Mouse (Mus musculus) intestine, embryonic 15.5 days (tissue): ENCODE results near the gene BC029722. TPM values are rescaled to one million over a fixed set of nuclear protein-coding genes. Genes with fewer than 3 reads are reported as not detected.

Experiments used
- ATAC-seq: fragments of 200-750 bp; cut with Nextera tagmentation; 2 replicates; pipeline ENCODE4 v1.8.0; 2017; ENCODE audit warnings: moderate TSS enrichment, moderate library complexity
- H3K27ac ChIP-seq: fragments of 300-500 bp; sonication (generic); 2 replicates; pipeline ENCODE4 v1.5.1; 2015; ENCODE audit warnings: mild to moderate bottlenecking, inconsistent platforms
- H3K27me3 ChIP-seq: fragments of 300-500 bp; sonication (generic); replicated peaks from 2 replicates; pipeline ENCODE4 v1.6.1; 2015; ENCODE audit warnings: inconsistent platforms
- H3K36me3 ChIP-seq: fragments of 300-500 bp; sonication (generic); 2 replicates; pipeline ENCODE4 v1.6.1; 2015; ENCODE audit warnings: inconsistent platforms
- H3K4me1 ChIP-seq: fragments of 300-500 bp; sonication (generic); replicated peaks from 2 replicates; pipeline ENCODE4 v1.6.1; 2015; ENCODE audit warnings: inconsistent platforms
- H3K4me2 ChIP-seq: fragments of 300-500 bp; sonication (generic); replicated peaks from 2 replicates; pipeline ENCODE4 v1.6.1; 2015; ENCODE audit warnings: mild to moderate bottlenecking, inconsistent platforms
- H3K4me3 ChIP-seq: fragments of 300-500 bp; sonication (generic); replicated peaks from 2 replicates; pipeline ENCODE4 v1.5.1; 2015; ENCODE audit warnings: inconsistent platforms
- H3K9ac ChIP-seq: fragments of 300-500 bp; sonication (generic); 2 replicates; pipeline ENCODE4 v1.6.1; 2015; ENCODE audit warnings: inconsistent platforms
- H3K9me3 ChIP-seq: fragments of 300-500 bp; sonication (generic); 2 replicates; pipeline ENCODE4 v1.6.1; 2016; ENCODE audit warnings: inconsistent platforms
- WGBS: fragments of 180-500 bp; shearing (Covaris S2); methylation state at CpG from one replicate; pipeline ENCODE4 v1.1.7; 2015; 5-methylcytosine and 5-hydroxymethylcytosine counted together
- polyA plus RNA-seq: library from polyadenylated mRNA; unstranded; fragments of >200 nt; fragmentation: Nextera tagmentation; extraction: Ambion mirVana; gene quantifications from 2 replicates; pipeline ENCODE4 v1.2.1, GENCODE M21; 2015

BC029722 gene
- polyA plus RNA-seq, 1 experiment from 2014 or later = 22.0 TPM

GRCm38 (mm10) chr2:155798613-155799012 is 20.6 kb downstream of the BC029722 start:
- H3K4me1 ChIP-seq = no peaks in the 10 kb centered on the region
- H3K9me3 ChIP-seq = no peaks in the 10 kb centered on the region
- no peak for ATAC-seq
- no peak overlapping the region for H3K9ac ChIP-seq
- no peak overlapping the region for H3K27ac ChIP-seq
- no peaks in the 10 kb centered on the region for H3K36me3 ChIP-seq
- H3K27me3 ChIP-seq = no peaks in the 10 kb centered on the region
- H3K4me3 ChIP-seq = no peak overlapping the region
- 61% methylated on average over 3 of the region's 3 CpGs for WGBS
- no peak overlapping the region for H3K4me2 ChIP-seq

- 82% methylated on average over 12 of the region's 12 CpGs for WGBS
- no peaks in the 10 kb centered on the region for H3K4me1 ChIP-seq
- no peak overlapping the region for H3K4me2 ChIP-seq
- no peaks in the 10 kb centered on the region for H3K9me3 ChIP-seq
- no peak overlapping the region for H3K4me3 ChIP-seq
- no peak overlapping the region for H3K27ac ChIP-seq
- H3K36me3 ChIP-seq = no peaks in the 10 kb centered on the region
- ATAC-seq = no peak
- no peaks in the 10 kb centered on the region for H3K27me3 ChIP-seq
- no peak overlapping the region for H3K9ac ChIP-seq
Observed at GRCm38 (mm10) chr2:155794674-155795445, 24.4 kb downstream of the BC029722 start.

- Histone ChIP-seq H3K4me3 (no peak overlapping the region), H3K9ac (no peak overlapping the region), H3K36me3 (no peaks in the 10 kb centered on the region), H3K27me3 (no peaks in the 10 kb centered on the region; the same call in 1 of the 2 replicates), H3K27ac (no peak overlapping the region), H3K9me3 (no peaks in the 10 kb centered on the region), H3K4me1 (no peaks in the 10 kb centered on the region), H3K4me2 (no peak overlapping the region)
- WGBS = 37% methylated on average over 12 of the region's 12 CpGs
- ATAC-seq = no peak
Observed at GRCm38 (mm10) chr2:155792899-155793298, 26.3 kb downstream of the BC029722 start.

- Histone ChIP-seq H3K4me1 (no peaks in the 10 kb centered on the region), H3K36me3 (no peaks in the 10 kb centered on the region), H3K9ac (no peak overlapping the region), H3K4me2 (no peak overlapping the region), H3K9me3 (no peaks in the 10 kb centered on the region), H3K4me3 (no peak overlapping the region), H3K27me3 (no peaks in the 10 kb centered on the region; the same call in 1 of the 2 replicates), H3K27ac (no peak overlapping the region)
- ATAC-seq = no peak
- 60% methylated on average over 18 of the region's 18 CpGs for WGBS
Observed at GRCm38 (mm10) chr2:155787949-155788931, 31.0 kb downstream of the BC029722 start.

GRCm38 (mm10) chr2:155786905-155787304 is 32.3 kb downstream of the BC029722 start:
- Histone ChIP-seq H3K27ac (no peak overlapping the region), H3K9ac (no peak overlapping the region), H3K36me3 (no peaks in the 10 kb centered on the region), H3K4me3 (no peak overlapping the region), H3K4me1 (no peaks in the 10 kb centered on the region), H3K27me3 (no peaks in the 10 kb centered on the region; the same call in 1 of the 2 replicates), H3K9me3 (no peaks in the 10 kb centered on the region), H3K4me2 (no peak overlapping the region)
- ATAC-seq = no peak
- WGBS = 76% methylated on average over 5 of the region's 5 CpGs

GRCm38 (mm10) chr2:155784534-155784933 is 34.7 kb downstream of the BC029722 start:
- WGBS = 77% methylated on average over 6 of the region's 6 CpGs
- H3K27me3 ChIP-seq = no peaks in the 10 kb centered on the region; the same call in 1 of the 2 replicates
- H3K27ac ChIP-seq = no peak overlapping the region
- H3K4me3 ChIP-seq = no peak overlapping the region
- no peaks in the 10 kb centered on the region for H3K36me3 ChIP-seq
- H3K9me3 ChIP-seq = no peaks in the 10 kb centered on the region
- no peak for ATAC-seq
- H3K4me1 ChIP-seq = no peaks in the 10 kb centered on the region
- H3K4me2 ChIP-seq = no peak overlapping the region
- no peak overlapping the region for H3K9ac ChIP-seq

GRCm38 (mm10) chr2:155779506-155779905 is 39.7 kb downstream of the BC029722 start:
- 79% methylated on average over 3 of the region's 3 CpGs for WGBS
- no peak overlapping the region for H3K4me3 ChIP-seq
- no peaks in the 10 kb centered on the region for H3K36me3 ChIP-seq
- H3K4me1 ChIP-seq = peaks cover 5% of the 10 kb centered on the region
- peaks cover 23% of the 10 kb centered on the region for H3K27me3 ChIP-seq
- no peak for ATAC-seq
- no peaks in the 10 kb centered on the region for H3K9me3 ChIP-seq
- H3K4me2 ChIP-seq = no peak overlapping the region
- H3K27ac ChIP-seq = no peak overlapping the region
- no peak overlapping the region for H3K9ac ChIP-seq

- Histone ChIP-seq H3K9me3 (no peaks in the 10 kb centered on the region), H3K4me3 (no peak overlapping the region)
- 39% methylated on average over 7 of the region's 7 CpGs for WGBS
Observed at GRCm38 (mm10) chr2:155779066-155779465, 40.2 kb downstream of the BC029722 start.

GRCm38 (mm10) chr2:155778004-155778403 is 41.2 kb downstream of the BC029722 start:
- Histone ChIP-seq H3K4me1 (peaks cover 5% of the 10 kb centered on the region), H3K9me3 (no peaks in the 10 kb centered on the region), H3K4me3 (no peak overlapping the region), H3K9ac (no peak overlapping the region), H3K27me3 (peaks cover 27% of the 10 kb centered on the region), H3K27ac (no peak overlapping the region), H3K4me2 (no peak overlapping the region), H3K36me3 (no peaks in the 10 kb centered on the region)
- WGBS = 72% methylated on average over 6 of the region's 6 CpGs
- ATAC-seq = no peak

More at GRCm38 (mm10) chr2:155779066-155779465, 40.2 kb downstream of the BC029722 start:
- no peaks in the 10 kb centered on the region for H3K36me3 ChIP-seq
- no peak for ATAC-seq
- H3K4me1 ChIP-seq = peaks cover 5% of the 10 kb centered on the region
- H3K27ac ChIP-seq = no peak overlapping the region
- H3K9ac ChIP-seq = no peak overlapping the region
- no peak overlapping the region for H3K4me2 ChIP-seq
- H3K27me3 ChIP-seq = peaks cover 27% of the 10 kb centered on the region

- Histone ChIP-seq H3K4me2 (no peak overlapping the region), H3K27me3 (peaks cover 27% of the 10 kb centered on the region), H3K4me3 (no peak overlapping the region), H3K36me3 (no peaks in the 10 kb centered on the region), H3K9me3 (no peaks in the 10 kb centered on the region), H3K4me1 (peaks cover 5% of the 10 kb centered on the region), H3K9ac (no peak overlapping the region), H3K27ac (no peak overlapping the region)
- 75% methylated on average over 4 of the region's 4 CpGs for WGBS
- ATAC-seq = no peak
Observed at GRCm38 (mm10) chr2:155777688-155777985, 41.6 kb downstream of the BC029722 start.

- no peak overlapping the region for H3K4me3 ChIP-seq
- H3K4me2 ChIP-seq = no peak overlapping the region
- no peaks in the 10 kb centered on the region for H3K36me3 ChIP-seq
- peaks cover 5% of the 10 kb centered on the region for H3K4me1 ChIP-seq
- no peak for ATAC-seq
- H3K9me3 ChIP-seq = no peaks in the 10 kb centered on the region
- H3K27ac ChIP-seq = no peak overlapping the region
- H3K9ac ChIP-seq = no peak overlapping the region
- peaks cover 27% of the 10 kb centered on the region for H3K27me3 ChIP-seq
- WGBS = 61% methylated on average over 10 of the region's 10 CpGs
Observed at GRCm38 (mm10) chr2:155776824-155777687, 42.2 kb downstream of the BC029722 start.
